Mouse (Mus musculus) T-cell, adult 66 days (primary cell): Measurements from ENCODE around the gene Nmu. TPM values are rescaled to one million over a fixed set of nuclear protein-coding genes. Genes with fewer than 3 reads are reported as not detected.

ENCODE experiments used
- total RNA-seq, 2 experiments: library from RNA; stranded (reverse); gene quantifications; 3 replicates in 1 of 2; 4 replicates in 1 of 2; pipeline ENCODE4 v1.2.4; 2023

Gene Nmu
- not detected for total RNA-seq

GRCm38 (mm10) chr5:76363453-76364104 lies at the start of gene Nmu:
TSS of gene Nmu (minus strand) at chr5:76363788.

DNA sequence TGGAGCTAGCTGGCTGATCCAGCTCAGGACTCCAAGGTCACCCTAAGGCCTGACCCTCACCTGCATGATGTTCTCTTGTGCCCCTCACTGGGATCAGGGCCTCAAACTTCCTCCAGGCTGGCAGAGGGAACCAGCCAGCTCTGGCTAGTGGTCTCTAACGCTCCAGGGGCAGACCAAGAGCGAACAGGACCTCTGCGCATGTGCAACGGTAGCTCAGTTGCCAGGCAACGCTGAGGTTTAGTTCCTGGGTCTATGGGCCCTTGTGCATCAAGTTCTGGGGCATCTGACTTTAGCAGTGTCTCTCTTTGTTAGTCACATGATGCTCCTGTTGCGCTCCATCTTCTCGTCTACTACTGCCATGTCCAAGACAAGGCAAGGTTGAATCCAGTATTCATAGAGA lies 32.6 kb downstream of the Nmu start, which contains the start of gene Pdcl2:
Gene Pdcl2 (minus strand): TSS at position 204 of the 400 bp plus-strand sequence.

GRCm38 (mm10) chr5:76304452-76305341 lies 58.9 kb downstream of the Nmu start, which contains the start of gene Clock:
TSS of gene Clock (minus strand) at chr5:76304792.

Other genes starting within 250 kb of the Nmu start
- 10 to 100 TPM; 33.9 to 37.8 TPM for gene Srd5a3, start 223.5 kb downstream of the Nmu start, total RNA-seq
- 10 to 100 TPM; 41.1 to 45.6 TPM for gene Tmem165, start 179.9 kb downstream of the Nmu start, total RNA-seq
- gene Clock, start 59.0 kb downstream of the Nmu start, total RNA-seq, result 10 to 100 TPM; 25.1 to 26.8 TPM
- not detected for gene Pdcl2, start 32.6 kb downstream of the Nmu start, total RNA-seq
- gene Gm7271, start 120.3 kb upstream of the Nmu start, total RNA-seq, result not detected
- 10 to 100 TPM; 74.8 to 75.5 TPM for gene Exoc1, start 165.5 kb upstream of the Nmu start, total RNA-seq
- 10 to 100 TPM; 18.4 to 19.5 TPM for gene Cep135, start 224.9 kb upstream of the Nmu start, total RNA-seq